Mouse (Mus musculus) forebrain, embryonic 14.5 days (tissue): ENCODE results near the gene Mcfd2. TPM values are rescaled to one million over a fixed set of nuclear protein-coding genes. Genes with fewer than 3 reads are reported as not detected.
A peak's percentile ranks its signal among the peaks of the same experiment; 100 is the strongest.

ENCODE experiments used
- ATAC-seq: fragments of 200-750 bp; cut with Nextera tagmentation; 2 replicates; pipeline ENCODE4 v1.8.0; 2017; ENCODE audit warnings: mild to moderate bottlenecking, moderate library complexity
- DNase-seq: peaks from one replicate; pipeline ENCODE4 v3.0.0-alpha.2; 2015; ENCODE audit warnings: low spot score
- H3K27ac ChIP-seq: fragments of 300-500 bp; sonication (generic); 2 replicates; pipeline ENCODE4 v1.5.1; 2014; ENCODE audit warnings: low read depth, mild to moderate bottlenecking, control low read depth, low read length, moderate library complexity
- H3K27me3 ChIP-seq: fragments of 300-500 bp; sonication (generic); replicated peaks from 2 replicates; pipeline ENCODE4 v1.6.1; 2014; ENCODE audit warnings: low read length, control low read depth, mixed read lengths; ENCODE audit not compliant: control insufficient read depth, insufficient read depth
- H3K36me3 ChIP-seq: fragments of 300-500 bp; sonication (generic); 2 replicates; pipeline ENCODE4 v1.6.1; 2014; ENCODE audit warnings: low read length, control low read depth; ENCODE audit not compliant: control insufficient read depth, insufficient read depth
- H3K4me1 ChIP-seq: fragments of 300-500 bp; sonication (generic); 2 replicates; pipeline ENCODE4 v1.6.1; 2014; ENCODE audit warnings: antibody characterized with exemption, low read length, control low read depth; ENCODE audit not compliant: control insufficient read depth, insufficient read depth
- H3K4me2 ChIP-seq: fragments of 300-500 bp; sonication (generic); 2 replicates; pipeline ENCODE4 v1.6.1; 2014; ENCODE audit warnings: mild to moderate bottlenecking, control low read depth, low read length
- H3K4me3 ChIP-seq: fragments of 300-500 bp; sonication (generic); 2 replicates; pipeline ENCODE4 v1.5.1; 2014; ENCODE audit warnings: low read depth, low read length, control low read depth
- H3K9ac ChIP-seq: fragments of 300-500 bp; sonication (generic); 2 replicates; pipeline ENCODE4 v1.6.1; 2014; ENCODE audit warnings: mild to moderate bottlenecking, low read length, control low read depth, moderate library complexity
- H3K9me3 ChIP-seq: fragments of 300-500 bp; sonication (generic); replicated peaks from 2 replicates; pipeline ENCODE4 v1.6.1; 2016; ENCODE audit warnings: low read length, control low read depth, mixed read lengths; ENCODE audit not compliant: control insufficient read depth
- WGBS: fragments of 180-500 bp; shearing (Covaris S2); extraction: QIAGEN DNeasy Blood & Tissue Kit; methylation state at CpG from one replicate; pipeline ENCODE4 v1.1.7; 2014; 5-methylcytosine and 5-hydroxymethylcytosine counted together
- polyA plus RNA-seq: library from polyadenylated mRNA; unstranded; fragments of >200 nt; fragmentation: Nextera tagmentation; extraction: Ambion mirVana; gene quantifications from 2 replicates; pipeline ENCODE4 v1.2.1, GENCODE M21; 2014

The Mcfd2 gene
- polyA plus RNA-seq, 1 experiment from 2014 or later, result 63.4 TPM

DNA sequence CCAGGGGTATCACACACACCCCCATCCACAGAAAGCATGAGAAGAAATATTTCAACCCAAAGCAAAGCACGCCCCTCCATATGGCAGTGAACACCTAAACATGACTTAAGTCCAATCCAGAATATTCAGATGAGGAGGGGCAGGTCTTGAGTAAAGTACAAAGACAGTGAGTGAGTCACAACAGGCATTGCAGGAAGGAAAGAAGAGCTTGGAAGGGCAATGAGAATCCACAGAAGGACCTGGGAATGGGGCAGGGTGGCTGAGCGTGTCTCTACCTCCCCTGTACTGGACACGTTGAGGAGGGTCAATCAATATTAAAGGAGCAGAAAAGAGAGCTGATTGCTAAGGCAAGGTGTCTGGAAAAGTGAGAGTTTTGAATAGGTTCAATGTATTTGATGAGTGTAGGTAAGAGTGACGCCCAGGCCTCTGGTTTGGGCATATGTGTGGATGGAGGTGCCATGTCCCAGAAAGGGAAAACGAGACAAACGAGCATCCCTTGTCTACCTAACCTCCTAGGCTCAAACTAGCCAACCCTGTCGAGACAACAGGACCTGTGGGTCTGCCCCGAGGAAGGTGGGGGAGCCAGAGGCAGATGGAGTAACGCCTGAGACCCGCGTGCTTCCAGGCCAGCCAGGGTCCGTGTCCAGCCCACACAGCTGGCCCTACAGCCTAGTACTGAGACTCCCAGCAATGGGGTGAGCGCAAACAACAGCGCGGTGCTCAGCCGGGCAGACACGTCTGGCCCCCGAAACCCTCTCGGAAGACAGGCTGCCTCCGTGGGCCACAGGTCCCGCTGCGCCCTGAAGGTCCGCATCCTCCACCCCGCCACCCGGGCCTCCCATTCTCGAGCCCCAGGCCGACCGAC, 576 bp downstream of the Mcfd2 start:
- H3K9ac ChIP-seq, result peak overlapping the region; percentile 93
- no peak for DNase-seq
- peak overlapping the region; percentile 44; the same call in 1 of the 2 replicates for H3K27ac ChIP-seq
- peaks cover 10% of the 10 kb centered on the region for H3K4me1 ChIP-seq
- H3K4me3 ChIP-seq, result peak overlapping the region; percentile 85
- no peaks in the 10 kb centered on the region for H3K27me3 ChIP-seq
- peak overlapping the region; percentile 90 for H3K4me2 ChIP-seq
- peaks cover 6% of the 10 kb centered on the region; the same call in 1 of the 2 replicates for H3K36me3 ChIP-seq
- H3K9me3 ChIP-seq, result 0 out of 2 replicates have a peak, but pooled peaks cover 4% of the 10 kb centered on the region
- ATAC-seq, result peak; percentile 77
- 8% methylated on average over 23 of the region's 28 CpGs for WGBS

DNA sequence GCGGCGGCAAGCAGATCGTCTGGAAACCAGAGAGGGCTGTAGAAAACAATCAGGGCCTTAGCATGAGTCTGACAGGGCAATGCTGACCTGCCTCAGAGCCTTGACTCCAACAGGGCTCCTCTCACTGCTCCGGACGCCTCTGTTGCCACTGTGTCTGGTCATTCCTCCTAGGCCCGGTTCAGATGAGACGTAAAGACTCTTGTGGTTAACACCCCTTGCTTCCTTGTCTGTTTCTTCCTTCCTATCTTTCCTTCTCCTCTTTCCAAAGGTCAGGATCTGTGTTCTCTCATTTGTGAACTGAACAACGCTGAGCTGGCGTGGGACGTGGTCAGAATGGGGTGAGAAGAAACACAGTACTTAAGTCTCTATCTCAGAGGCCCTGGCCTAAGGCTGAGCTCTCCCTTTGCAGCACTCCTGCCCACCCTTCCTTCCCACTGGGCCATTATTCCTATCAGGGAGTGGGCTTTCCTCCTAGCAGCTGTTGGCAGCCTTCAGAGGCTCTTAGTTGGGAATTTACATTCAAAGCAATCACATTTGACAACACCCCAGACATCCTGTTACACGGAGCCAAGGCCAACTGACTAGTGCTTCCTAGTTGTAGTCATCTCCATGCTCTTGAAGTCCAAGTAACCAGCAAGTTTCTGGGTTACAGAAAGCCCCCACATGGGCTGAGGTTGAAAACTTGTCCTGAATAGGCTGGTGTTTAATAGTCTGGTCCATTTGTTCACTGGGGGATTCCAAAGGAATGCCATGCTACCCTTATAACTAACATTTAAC, 1.5 kb downstream of the Mcfd2 start:
- H3K27me3 ChIP-seq, result no peaks in the 10 kb centered on the region
- peak overlapping the region; percentile 90 for H3K4me2 ChIP-seq
- no peak overlapping the region for H3K9ac ChIP-seq
- H3K9me3 ChIP-seq, result 0 out of 2 replicates have a peak, but pooled peaks cover 6% of the 10 kb centered on the region
- 0 out of 2 replicates have a peak overlapping the region, but pooled peaks have one; percentile 85 for H3K4me3 ChIP-seq
- 94% methylated on average over 11 of the region's 11 CpGs for WGBS
- DNase-seq, result no peak
- no peak overlapping the region for H3K27ac ChIP-seq
- H3K36me3 ChIP-seq, result peaks cover 6% of the 10 kb centered on the region; the same call in 1 of the 2 replicates
- ATAC-seq, result no peak
- H3K4me1 ChIP-seq, result peaks cover 10% of the 10 kb centered on the region

DNA sequence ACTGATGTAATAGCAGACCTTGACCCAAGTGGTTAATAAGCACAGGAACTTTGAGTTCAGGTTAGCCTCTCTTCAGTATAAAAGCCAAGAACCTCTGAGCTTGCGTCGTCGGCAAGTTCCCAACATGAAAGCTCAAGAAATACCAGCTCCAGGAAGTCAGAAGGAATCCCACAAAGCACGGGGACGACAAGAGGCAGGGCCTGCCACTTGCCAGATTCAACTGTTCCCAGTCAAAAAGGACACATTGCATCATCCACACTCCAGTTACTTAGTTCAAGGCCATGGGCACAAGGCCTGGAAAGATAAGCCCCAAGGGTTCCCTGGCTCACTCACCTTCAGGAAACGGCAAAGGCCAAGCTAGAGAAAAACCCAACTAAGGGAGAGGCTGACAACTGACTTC, 2.3 kb downstream of the Mcfd2 start:
- Histone ChIP-seq H3K9me3 (0 out of 2 replicates have a peak, but pooled peaks cover 6% of the 10 kb centered on the region), H3K9ac (no peak overlapping the region), H3K4me2 (no peak overlapping the region), H3K4me3 (no peak overlapping the region), H3K27ac (no peak overlapping the region), H3K27me3 (no peaks in the 10 kb centered on the region), H3K4me1 (peaks cover 10% of the 10 kb centered on the region), H3K36me3 (peaks cover 6% of the 10 kb centered on the region)
- ATAC-seq, result no peak
- 97% methylated on average over 6 of the region's 6 CpGs for WGBS
- no peak for DNase-seq

DNA sequence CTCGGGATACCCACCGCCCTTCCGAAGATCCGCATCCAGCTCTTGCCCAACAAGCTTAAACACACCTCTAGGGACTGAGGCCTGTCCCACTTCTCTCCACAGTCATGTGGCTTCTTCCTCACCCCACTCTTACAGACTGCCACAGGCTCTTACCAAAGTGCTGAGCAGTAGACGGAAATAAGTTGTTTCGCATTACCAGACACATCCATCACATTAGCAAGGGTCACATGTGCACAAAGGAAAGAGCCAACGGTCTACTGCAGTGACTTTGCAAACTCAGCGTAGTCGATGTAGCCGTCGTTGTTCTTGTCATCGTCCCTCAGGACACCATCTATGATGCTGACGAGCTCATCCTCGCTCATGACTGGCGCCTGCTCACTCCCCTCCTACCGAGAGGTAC, 10.1 kb downstream of the Mcfd2 start:
- Histone ChIP-seq H3K9me3 (0 out of 2 replicates have a peak, but pooled peaks cover 3% of the 10 kb centered on the region), H3K4me3 (no peak overlapping the region), H3K27ac (no peak overlapping the region), H3K4me1 (no peaks in the 10 kb centered on the region), H3K4me2 (no peak overlapping the region), H3K36me3 (peaks cover 50% of the 10 kb centered on the region), H3K27me3 (no peaks in the 10 kb centered on the region), H3K9ac (no peak overlapping the region)
- no peak for DNase-seq
- WGBS, result 93% methylated on average over 16 of the region's 16 CpGs
- no peak for ATAC-seq

DNA sequence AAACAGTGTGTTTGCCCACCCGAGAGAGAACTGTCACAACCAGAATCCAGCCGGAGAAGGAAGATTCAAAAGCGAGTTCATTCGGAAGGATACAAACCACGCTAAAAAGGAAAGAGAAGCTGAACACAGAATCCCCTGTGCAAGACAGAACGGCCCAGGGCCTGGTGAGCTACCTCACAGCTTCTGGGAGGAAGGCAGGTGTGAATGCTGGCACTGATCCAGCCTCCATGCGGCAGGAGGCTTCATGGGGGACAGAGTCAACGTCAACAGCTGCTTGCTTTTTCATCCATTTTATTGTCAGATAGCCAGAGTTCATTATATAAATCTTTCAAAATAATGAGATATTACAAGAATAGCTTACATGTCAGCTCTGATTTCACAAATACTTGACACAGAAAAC, 11.4 kb downstream of the Mcfd2 start:
- H3K9me3 ChIP-seq, result no peaks in the 10 kb centered on the region
- no peak for DNase-seq
- H3K4me3 ChIP-seq, result no peak overlapping the region
- no peak overlapping the region for H3K4me2 ChIP-seq
- no peak overlapping the region for H3K27ac ChIP-seq
- H3K4me1 ChIP-seq, result no peaks in the 10 kb centered on the region
- H3K27me3 ChIP-seq, result no peaks in the 10 kb centered on the region
- no peak overlapping the region for H3K9ac ChIP-seq
- 76% methylated on average over 8 of the region's 8 CpGs for WGBS
- H3K36me3 ChIP-seq, result peaks cover 50% of the 10 kb centered on the region
- no peak for ATAC-seq

DNA sequence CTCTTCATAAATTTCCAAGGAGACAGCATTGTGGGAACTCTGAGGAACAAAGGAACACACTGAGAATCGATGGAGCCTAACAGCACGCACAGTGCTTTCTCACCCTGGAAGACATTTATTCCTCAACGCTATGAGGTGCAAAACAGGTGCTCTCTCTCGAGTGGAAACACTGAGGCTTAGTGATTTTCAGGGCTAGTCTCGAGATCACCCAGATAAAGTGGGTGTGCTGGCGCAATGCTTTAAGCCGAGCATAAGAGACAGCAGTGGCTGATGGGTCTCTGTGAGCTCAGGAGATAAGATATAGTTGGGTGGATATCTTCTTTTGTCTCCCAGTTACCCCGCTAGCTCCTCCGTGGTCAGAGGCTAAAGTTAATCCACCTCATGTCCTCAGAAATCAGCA, 19.6 kb downstream of the Mcfd2 start:
- ATAC-seq (no peak), DNase-seq (no peak)
- no peaks in the 10 kb centered on the region for H3K27me3 ChIP-seq
- H3K27ac ChIP-seq, result no peak overlapping the region
- no peaks in the 10 kb centered on the region for H3K9me3 ChIP-seq
- no peak overlapping the region for H3K4me2 ChIP-seq
- no peak overlapping the region for H3K4me3 ChIP-seq
- no peaks in the 10 kb centered on the region for H3K4me1 ChIP-seq
- WGBS, result 80% methylated on average over 9 of the region's 9 CpGs
- no peak overlapping the region for H3K9ac ChIP-seq
- H3K36me3 ChIP-seq, result no peaks in the 10 kb centered on the region

DNA sequence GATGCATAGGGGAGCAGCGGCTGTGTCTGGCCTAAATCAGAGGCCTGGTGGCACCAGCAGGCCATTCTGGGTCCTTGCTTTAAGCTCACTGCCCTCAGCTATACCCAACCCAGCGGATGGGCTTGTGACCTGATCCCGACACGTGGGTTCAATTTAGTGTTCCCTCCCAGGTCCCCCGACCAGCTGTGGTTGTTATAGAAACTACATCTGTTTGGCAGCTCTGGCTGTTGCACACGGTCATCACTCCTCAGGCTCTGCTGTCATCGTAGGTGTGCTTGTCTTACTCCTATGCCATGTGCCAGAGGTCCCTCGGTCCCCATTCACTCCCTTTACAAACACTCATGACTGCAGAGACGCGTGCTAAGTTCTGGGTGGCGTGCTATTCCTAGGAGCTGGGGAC, 27.9 kb downstream of the Mcfd2 start:
- Histone ChIP-seq H3K9ac (no peak overlapping the region), H3K36me3 (no peaks in the 10 kb centered on the region), H3K9me3 (no peaks in the 10 kb centered on the region), H3K4me3 (no peak overlapping the region), H3K27ac (no peak overlapping the region), H3K4me2 (no peak overlapping the region), H3K4me1 (no peaks in the 10 kb centered on the region), H3K27me3 (no peaks in the 10 kb centered on the region)
- 89% methylated on average over 11 of the region's 11 CpGs for WGBS
- ATAC-seq (no peak), DNase-seq (no peak)

DNA sequence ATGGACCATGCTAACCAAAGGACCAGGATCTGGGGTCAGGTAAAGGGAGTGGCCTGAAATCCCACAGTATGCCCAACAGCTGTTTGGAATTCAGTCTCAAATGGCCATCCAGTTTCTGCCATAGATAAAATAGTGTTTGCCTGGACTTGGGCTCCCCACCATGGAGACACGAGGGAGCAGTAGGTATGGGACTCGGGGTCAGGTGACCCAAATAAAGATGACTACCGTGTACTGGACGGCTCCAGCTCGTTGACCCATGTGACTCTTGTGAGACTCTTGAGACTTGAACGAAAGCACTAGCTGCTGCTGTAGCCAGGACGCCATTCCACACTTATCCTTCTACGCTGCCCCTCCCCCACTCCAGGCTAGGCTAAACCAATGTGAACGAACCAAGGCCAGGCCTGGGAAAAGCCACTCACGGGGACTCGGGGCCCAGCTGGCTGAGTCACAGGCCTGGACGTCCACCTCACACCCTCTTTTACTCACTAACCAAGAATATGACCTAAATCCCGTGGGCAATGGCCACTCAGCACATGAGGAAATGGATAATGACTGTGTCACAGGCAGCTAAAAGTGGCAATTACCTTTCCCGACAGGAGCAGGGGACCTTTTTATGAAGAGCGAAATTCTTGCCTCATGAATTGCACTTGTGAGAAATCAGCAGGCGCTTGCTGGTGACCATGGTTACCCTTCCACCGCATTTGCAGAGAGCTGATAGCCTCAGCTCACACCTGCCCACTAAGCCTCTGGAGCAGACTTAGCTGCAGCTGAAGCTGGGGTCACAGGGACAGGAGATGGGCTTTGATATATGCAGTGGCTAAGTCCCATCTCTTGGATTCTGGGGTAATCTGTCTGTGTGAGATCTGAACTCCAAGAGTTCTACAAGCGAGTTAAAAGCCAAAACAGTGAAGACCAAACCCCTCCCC, 28.7 kb downstream of the Mcfd2 start:
- H3K9ac ChIP-seq, result no peak overlapping the region
- no peaks in the 10 kb centered on the region for H3K4me1 ChIP-seq
- 57% methylated on average over 18 of the region's 18 CpGs for WGBS
- no peaks in the 10 kb centered on the region for H3K36me3 ChIP-seq
- no peak overlapping the region for H3K4me3 ChIP-seq
- H3K4me2 ChIP-seq, result no peak overlapping the region
- DNase-seq (peak; percentile 56), ATAC-seq (peak; percentile 58; the same call in 1 of the 2 replicates)
- H3K27me3 ChIP-seq, result no peaks in the 10 kb centered on the region
- H3K27ac ChIP-seq, result no peak overlapping the region
- H3K9me3 ChIP-seq, result no peaks in the 10 kb centered on the region
